Mouse (Mus musculus) naive thymus-derived CD4-positive, alpha-beta T cell, adult 2 months (primary cell): ENCODE data around the gene Tesk2.
"Not testable (repeated sequence)": the region's sequence is repeated elsewhere in the genome, so short reads cannot be mapped to it uniquely, and the experiment has no call there.

Source experiments
- DNase-seq: peaks from one replicate; pipeline ENCODE4 v3.0.0-alpha.2; 2011; ENCODE audit warnings: low read depth

Tesk2 gene

DNA sequence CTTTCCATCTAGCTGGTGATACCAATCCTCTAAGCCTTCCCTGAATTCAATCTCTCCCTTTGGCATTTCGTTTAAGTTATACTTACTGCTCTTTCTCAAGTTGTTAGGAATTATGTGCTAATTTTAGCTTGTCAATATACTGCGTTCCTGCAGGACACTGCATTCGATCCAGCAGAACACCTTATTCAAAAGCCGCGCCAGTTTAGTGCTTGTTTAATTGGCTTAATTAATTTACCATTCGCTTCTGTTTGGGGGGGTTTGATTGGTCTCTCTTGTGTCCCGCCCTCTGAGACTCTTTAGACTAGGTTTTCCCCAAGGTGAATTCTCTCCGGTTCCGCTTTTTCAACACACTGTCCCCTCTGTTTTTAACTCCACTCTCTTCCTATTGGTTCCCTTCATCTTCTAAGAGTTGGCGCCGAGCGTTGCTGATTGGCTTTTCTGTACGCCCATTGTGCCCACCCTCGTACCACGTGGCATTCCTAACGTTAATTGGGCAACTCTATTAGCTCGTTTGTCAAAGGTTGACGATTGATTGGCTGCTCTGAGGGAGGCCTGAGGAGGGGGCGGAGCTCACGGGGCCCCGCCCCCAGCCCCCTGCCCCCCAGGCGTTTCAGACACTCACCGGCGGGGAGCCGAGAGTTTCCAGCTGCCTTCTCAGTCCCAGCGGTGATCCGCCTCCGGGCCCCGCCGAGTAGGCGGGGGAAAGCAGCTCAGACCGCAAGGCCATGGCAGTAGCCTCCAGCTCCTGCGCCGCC lies at the start of gene Tesk2:
Gene Tesk2, plus strand, starts transcription at position 606 of the 755 bp plus-strand sequence.
- DNase-seq: peak; percentile 95

DNA sequence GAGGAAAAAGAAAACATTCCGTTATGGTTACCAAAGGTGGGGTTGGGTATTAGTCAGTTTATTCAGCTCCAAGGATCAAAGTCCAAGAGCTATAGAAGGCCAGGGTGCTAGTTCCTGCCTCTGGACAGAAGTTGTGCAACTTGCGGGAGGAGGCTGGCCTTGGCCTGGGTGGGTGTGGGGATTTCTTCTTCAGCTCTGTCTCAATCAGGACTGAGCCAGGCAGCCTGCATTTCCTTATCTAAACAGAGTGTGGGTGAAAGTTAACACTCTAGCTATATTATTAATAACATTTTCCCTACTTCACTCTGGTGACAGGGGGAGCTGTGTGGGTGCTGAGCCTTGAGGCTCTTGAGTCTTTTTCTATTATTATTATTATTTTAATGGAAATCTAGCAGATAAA lies 48.0 kb upstream of the Tesk2 start:
- DNase-seq: no peak

DNA sequence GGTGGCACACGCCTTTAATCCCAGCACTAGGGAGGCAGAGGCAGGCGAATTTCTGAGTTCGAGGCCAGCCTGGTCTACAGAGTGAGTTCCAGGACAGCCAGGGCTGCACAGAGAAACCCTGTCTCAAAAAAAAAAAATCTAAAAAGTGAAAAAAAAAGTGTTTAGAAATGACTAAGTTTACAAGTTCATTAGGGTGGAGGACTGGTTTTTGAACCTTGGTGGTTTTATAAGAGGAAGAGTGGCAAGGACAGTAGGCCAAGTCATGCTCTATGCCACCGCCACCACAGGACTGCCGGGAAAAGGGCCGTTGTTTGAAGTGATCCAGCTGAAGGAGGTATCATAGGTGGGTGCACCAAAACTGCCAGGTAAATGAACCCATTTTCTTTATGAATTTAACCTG lies 46.0 kb upstream of the Tesk2 start:
- DNase-seq: not testable (repeated sequence)

DNA sequence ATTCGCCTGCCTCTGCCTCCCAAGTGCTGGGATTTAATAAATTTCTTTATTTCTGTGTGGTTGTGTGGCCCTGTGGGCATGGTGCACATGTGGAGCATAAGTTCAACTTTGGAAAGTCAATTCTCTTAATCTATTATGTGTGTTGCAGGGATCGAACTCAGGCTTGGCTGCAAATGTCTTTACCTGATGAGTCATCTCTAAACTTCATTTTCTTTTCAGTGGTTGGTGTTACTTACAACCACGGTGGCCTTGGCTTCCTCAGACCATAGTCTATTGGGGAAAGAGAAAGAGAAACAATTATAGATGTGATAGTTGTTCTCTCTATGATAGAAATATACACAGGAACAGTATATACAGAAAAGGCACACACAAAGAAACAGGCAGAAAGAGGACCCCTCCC lies 44.7 kb upstream of the Tesk2 start:
- DNase-seq: no peak

- no peak for DNase-seq
Measured at GRCm38 (mm10) chr4:116677808-116678207, 42.9 kb upstream of the Tesk2 start.

- no peak for DNase-seq
Measured at GRCm38 (mm10) chr4:116679141-116679540, 41.6 kb upstream of the Tesk2 start.

- not testable (repeated sequence) for DNase-seq
Measured at GRCm38 (mm10) chr4:116680521-116680920, 40.2 kb upstream of the Tesk2 start.

GRCm38 (mm10) chr4:116683957-116684356 lies 36.8 kb upstream of the Tesk2 start:
- DNase-seq: no peak

- no peak for DNase-seq
Measured at GRCm38 (mm10) chr4:116684665-116685064, 36.1 kb upstream of the Tesk2 start.

DNA sequence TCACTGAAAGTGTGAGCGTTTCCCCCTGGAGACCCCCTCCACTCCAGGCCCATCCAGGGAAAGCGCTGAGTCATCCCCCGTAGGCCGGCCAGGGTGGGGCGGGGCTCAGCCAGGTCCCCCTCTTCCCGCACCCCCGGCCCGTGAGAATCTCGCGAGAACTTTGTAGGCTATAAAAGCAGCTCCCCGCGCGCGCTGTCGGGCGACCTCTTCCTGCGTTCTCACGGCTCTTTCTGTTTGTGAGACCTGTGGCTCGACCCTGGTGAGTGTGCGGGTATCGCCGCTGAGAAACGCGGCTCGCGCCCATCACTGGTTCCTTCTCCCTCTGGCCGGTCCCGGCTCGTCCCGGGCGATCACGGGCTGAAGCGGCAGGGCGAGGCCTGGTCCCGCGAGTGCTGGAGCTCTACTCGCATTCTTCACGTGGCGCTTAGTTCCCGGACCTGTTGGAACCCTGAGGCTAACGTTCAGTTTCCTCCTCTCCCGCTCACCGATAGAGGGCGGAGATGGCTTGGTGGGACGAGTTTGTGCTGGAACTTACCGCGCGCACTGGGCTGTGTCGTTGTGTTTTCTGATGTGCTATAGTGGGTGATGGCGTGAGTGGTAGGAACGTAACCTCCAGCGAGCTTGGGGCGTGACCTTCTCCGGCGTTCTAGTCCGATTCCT lies 35.2 kb upstream of the Tesk2 start, which contains the start of gene Prdx1:
Gene Prdx1, plus strand, starts transcription at position 143 of the 660 bp plus-strand sequence.
- peak; percentile 96 for DNase-seq

DNA sequence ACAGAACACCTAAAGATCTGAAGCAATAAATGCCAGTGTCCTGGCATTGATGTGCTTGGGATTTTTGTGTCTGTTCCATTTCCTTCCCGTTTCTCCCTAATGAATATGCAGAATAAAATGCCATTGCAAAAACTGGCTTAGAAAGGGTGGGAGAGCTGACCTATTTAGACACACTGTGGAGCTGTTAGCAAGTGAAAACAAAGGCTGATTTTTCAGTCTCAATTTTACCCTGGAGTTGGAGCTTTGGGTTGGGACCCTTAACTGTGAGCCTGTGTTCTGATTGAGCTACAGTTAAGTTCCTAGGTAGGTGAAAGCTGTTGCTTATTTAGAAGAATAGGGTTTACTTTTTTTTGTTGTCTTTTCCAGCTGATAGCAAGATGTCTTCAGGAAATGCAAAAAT lies 33.7 kb upstream of the Tesk2 start:
- no peak for DNase-seq

- no peak for DNase-seq
Measured at GRCm38 (mm10) chr4:116689309-116689876, 31.4 kb upstream of the Tesk2 start.

DNA sequence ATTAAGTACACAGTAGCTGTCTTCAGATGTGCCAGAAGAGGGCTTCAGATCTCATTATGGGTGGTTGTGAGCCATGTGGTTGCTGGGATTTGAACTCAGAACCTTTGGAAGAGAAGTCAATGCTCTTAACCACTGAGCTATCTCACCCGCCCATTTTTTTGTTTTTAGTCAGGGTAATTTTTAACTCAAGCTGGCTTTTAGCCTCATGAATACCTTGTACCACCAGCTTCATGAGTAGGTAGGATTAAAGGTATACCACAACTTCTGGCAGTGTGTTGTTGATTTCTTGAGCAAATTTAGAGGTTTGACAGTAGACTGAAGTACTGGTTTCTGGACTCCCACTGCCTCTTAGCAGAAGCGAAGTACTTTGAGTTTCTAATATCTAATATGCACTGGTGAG lies 28.6 kb upstream of the Tesk2 start:
- no peak for DNase-seq

- DNase-seq: no peak
Measured at GRCm38 (mm10) chr4:116693785-116694184, 27.0 kb upstream of the Tesk2 start.

GRCm38 (mm10) chr4:116698693-116699342 lies 21.9 kb upstream of the Tesk2 start:
- no peak for DNase-seq

DNA sequence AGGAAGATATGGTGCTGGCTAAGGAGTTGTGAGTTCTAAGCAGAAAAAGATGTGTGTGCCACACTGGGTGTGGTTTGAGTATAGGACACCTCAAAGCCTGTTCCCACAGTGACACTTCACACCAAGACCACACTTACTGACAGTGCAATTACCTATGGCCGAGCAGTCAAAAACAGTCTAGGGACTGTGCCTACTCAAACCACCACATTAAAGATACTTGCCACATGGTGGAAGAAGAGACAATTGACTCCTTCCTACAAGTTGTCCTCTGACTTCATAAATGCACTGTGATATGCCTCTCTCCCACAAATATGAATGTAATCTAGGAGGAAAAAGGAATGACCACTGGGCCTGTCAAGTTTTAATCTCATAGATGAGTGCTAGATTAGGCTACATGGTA lies 19.8 kb upstream of the Tesk2 start:
- no peak for DNase-seq

DNA sequence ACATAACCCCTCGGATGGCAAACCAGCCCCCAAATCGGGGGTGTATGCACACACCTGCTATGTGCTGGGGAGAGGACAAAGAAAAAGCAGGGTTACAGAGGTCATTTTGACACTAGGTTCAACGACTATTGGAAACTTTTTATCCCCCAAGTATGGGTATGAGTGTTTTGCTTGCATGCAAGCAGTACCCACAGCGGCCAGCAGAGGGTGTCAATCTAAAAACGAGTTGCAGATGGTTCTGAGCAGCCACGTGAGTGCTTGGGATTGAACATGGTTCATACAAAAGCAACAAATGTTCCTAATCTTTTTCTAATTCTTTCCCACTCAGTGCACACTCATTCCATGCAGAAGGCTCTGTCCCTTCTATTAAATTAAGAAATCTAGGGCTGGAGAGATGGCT lies 16.9 kb upstream of the Tesk2 start:
- peak; percentile 87 for DNase-seq

DNA sequence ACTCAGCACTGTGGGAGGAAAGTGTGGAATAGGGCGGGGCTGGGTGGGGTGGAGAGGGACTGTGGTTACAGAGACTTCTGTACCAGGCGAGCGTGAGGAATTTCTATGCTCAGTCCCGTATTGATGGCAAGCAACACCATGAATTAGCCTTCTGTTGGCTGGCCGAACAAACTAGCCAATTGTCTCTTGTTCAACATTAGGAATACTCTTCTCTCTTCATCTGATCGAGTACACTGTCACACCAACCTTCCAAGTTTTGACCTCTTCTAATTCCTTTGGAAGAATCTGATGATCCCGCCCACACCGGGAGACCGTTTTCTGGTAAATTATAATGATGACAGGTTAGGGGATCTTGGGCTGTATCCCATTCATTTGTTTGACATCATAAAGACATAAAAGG lies 13.1 kb upstream of the Tesk2 start:
- DNase-seq: no peak

DNA sequence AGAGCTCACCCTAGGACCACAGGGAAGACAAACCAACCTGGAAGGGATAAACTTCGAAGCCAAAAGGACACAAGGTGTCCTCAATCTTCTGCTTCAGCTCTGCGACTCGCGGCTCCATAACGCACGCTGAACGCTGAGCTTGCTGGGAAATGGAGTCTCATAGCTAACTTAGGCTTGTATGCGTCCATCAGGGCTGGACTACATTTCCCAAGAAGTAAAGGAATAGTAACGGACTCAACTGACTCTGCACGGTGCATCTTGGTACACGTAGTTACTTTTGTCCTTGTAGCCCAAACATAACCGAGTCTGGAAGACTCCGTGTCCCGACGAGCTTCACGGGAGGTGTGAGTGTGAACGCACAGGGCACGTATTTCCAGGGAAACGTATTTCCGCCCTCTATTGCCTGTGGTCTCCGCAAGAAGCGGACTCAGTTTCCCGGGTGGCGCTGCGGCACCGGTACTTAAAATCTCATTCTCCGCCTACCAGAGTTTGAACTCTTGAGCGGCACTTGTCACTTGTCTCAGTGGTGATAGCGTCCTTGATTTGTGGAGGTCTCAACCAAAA lies 12.5 kb upstream of the Tesk2 start, which contains the start of the genes Mmachc and Ccdc163:
Gene Mmachc, minus strand, starts transcription at position 206 of the 564 bp plus-strand sequence.
Gene Ccdc163, plus strand, starts transcription at position 309 of the 564 bp plus-strand sequence.
- peak; percentile 94 for DNase-seq

DNA sequence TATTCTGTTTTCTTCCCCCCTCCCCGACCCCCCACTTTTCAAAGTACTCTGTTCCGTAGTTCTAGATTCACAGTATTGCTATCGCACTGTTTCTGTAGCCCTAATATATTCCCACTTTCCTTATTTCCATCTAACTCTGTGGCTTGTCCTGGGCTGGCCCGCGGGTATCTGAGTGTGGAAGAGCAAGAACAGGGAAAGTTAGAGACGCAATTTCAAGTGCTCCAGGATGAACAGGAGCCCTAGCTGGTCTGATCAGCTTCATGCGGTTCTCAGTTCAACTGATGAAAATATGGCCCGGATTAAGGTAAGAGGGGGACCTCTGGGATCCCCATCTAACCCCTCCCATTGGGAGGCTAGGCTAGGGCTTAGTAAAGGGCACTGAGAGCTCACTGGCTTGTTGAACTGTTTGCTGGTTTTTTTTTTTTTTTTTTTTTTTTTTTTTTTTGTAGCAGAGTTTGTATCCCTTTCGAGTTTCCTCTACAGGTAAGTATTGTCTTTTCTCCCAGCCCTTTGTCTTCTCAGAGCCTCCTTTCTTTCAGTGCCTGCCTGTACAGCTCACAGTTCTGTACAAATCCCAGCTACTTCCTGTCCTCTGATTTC lies 11.9 kb upstream of the Tesk2 start:
- DNase-seq: no peak

DNA sequence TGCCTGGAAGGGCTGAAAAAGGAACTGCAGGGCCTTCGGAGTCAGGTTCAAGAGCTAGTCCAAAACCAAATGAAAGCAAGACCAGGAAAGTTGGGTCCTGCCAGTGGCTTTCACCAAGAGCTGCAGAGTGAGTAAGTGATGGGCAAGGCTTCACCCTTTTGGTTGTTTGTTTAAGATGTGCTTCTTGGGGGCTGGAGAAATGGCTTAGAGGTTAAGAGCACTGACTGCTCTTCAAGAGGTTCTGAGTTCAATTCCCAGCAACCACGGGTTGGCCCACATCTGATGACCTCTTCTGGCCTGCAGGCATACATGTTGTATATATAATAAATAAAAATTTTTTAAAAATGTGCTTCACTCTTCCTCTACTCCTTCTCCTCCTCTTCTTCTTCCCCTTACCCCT lies 10.6 kb upstream of the Tesk2 start:
- DNase-seq: no peak

DNA sequence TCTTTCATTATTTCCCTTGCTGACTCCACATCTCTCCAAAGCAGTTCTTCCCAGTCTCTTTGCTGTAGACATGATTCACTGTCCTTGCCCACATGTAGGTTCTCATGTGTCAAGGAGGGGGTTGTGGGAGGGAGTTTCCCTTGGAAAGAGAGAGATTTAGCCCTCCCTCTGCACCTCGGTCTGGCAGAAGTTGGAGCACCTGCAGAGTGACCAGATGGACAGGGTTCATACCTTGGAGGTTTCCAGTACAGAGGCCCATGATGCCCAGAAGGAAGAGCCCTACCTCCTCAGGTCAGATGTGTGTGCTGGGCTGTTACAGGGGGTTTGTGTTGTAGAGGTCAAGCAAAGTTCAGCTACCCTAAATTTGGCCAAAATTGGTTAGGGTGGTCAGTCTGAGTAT lies 8.2 kb upstream of the Tesk2 start:
- no peak for DNase-seq
